Mouse (Mus musculus) ES-E14 (cell line): ENCODE results near the gene Dnajb5.

Experiments used
- CHD2 ChIP-seq: IDR thresholded peaks from 2 replicates; pipeline ENCODE4 v1.6.1; 2014; ENCODE audit warnings: mild to moderate bottlenecking, low read depth, low read length, inconsistent platforms
- HCFC1 ChIP-seq: IDR thresholded peaks from 2 replicates; pipeline ENCODE4 v1.6.1; 2012; ENCODE audit warnings: low read length, inconsistent platforms, borderline replicate concordance; ENCODE audit not compliant: insufficient read depth
- MAFK ChIP-seq: IDR thresholded peaks from 2 replicates; pipeline ENCODE4 v1.6.1; 2014; ENCODE audit warnings: mild to moderate bottlenecking, low read depth, low read length, inconsistent platforms; ENCODE audit not compliant: insufficient read depth
- ZC3H11A ChIP-seq: IDR thresholded peaks from 2 replicates; pipeline ENCODE4 v1.6.1; 2012; ENCODE audit warnings: low read depth, mild to moderate bottlenecking, inconsistent platforms, low read length, borderline replicate concordance
- ZNF384 ChIP-seq: IDR thresholded peaks from 2 replicates; pipeline ENCODE4 v1.6.1; 2012; ENCODE audit warnings: low read depth, low read length, inconsistent platforms

- TF ChIP-seq MAFK (no peak), HCFC1 (no peak), CHD2 (no peak), ZC3H11A (no peak), ZNF384 (no peak)
These were observed 20.7 kb upstream of the Dnajb5 start for GRCm38 (mm10) chr4:42928952-42929351.
